Mouse (Mus musculus) liver, embryonic 13.5 days (tissue): Measurements from ENCODE around the gene Aptx. TPM values are rescaled to one million over a fixed set of nuclear protein-coding genes. Genes with fewer than 3 reads are reported as not detected.

Experiments
- ATAC-seq: fragments of 200-750 bp; cut with Nextera tagmentation; 2 replicates; pipeline ENCODE4 v1.8.0; 2017; ENCODE audit warnings: low read depth, mild to moderate bottlenecking, moderate number of reproducible peaks, moderate library complexity
- DNase-seq: peaks from one replicate; pipeline ENCODE4 v3.0.0; 2022
- H3K27ac ChIP-seq: fragments of 300-500 bp; sonication (generic); 2 replicates; pipeline ENCODE4 v1.5.1; 2015; ENCODE audit warnings: moderate library complexity, mild to moderate bottlenecking, inconsistent platforms
- H3K27me3 ChIP-seq: fragments of 300-500 bp; sonication (generic); 2 replicates; pipeline ENCODE4 v1.6.1; 2015; ENCODE audit warnings: mild to moderate bottlenecking, inconsistent platforms
- H3K36me3 ChIP-seq: fragments of 300-500 bp; sonication (generic); 2 replicates; pipeline ENCODE4 v1.6.1; 2015; ENCODE audit warnings: mild to moderate bottlenecking, inconsistent platforms
- H3K4me1 ChIP-seq: fragments of 300-500 bp; sonication (generic); replicated peaks from 2 replicates; pipeline ENCODE4 v1.6.1; 2015; ENCODE audit warnings: inconsistent platforms
- H3K4me2 ChIP-seq: fragments of 300-500 bp; sonication (generic); 2 replicates; pipeline ENCODE4 v1.6.1; 2015; ENCODE audit warnings: inconsistent platforms, mild to moderate bottlenecking, moderate library complexity
- H3K4me3 ChIP-seq: fragments of 300-500 bp; sonication (generic); replicated peaks from 2 replicates; pipeline ENCODE4 v1.5.1; 2015; ENCODE audit warnings: mild to moderate bottlenecking, inconsistent platforms
- H3K9ac ChIP-seq: fragments of 300-500 bp; sonication (generic); 2 replicates; pipeline ENCODE4 v1.6.1; 2015; ENCODE audit warnings: mild to moderate bottlenecking, inconsistent platforms
- H3K9me3 ChIP-seq: fragments of 300-500 bp; sonication (generic); replicated peaks from 2 replicates; pipeline ENCODE4 v1.6.1; 2016; ENCODE audit warnings: inconsistent platforms
- WGBS: fragments of 180-500 bp; shearing (Covaris S2); methylation state at CpG from one replicate; pipeline ENCODE4 v1.1.7; 2015; ENCODE audit not compliant: insufficient replicate concordance; 5-methylcytosine and 5-hydroxymethylcytosine counted together
- polyA plus RNA-seq: library from polyadenylated mRNA; unstranded; fragments of >200 nt; fragmentation: Nextera tagmentation; extraction: Ambion mirVana; gene quantifications from 2 replicates; pipeline ENCODE4 v1.2.1, GENCODE M21; 2015

Gene Aptx
- polyA plus RNA-seq, 1 experiment from 2014 or later, result 11.8 TPM

DNA sequence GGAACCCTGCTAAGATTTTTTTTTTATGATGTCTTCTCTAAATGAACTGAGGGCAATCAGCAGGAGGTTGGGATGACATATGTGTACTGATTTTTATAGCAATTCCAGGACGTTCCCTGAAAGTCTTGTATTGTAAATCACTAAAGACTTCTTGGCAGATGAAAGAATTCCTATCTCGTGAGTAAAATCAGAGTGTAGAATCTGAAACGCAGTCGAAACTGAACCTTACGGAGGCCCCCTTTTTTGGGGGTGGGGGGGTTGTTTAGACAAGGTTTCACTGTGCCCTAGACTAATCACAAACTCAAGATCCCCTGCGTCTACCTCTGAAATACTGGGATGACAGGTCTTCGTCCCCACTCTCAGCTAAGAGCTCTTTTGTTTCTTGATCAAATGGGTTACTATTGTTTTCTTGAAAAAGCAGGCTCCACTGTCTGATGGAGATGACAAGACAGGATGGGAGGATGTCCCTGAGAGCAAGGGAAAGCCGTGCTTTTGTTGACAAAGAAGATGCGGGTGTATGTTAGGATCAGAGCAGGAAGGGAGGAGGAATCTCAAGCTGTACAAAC lies 799 bp upstream of the Aptx start:
- peak overlapping the region; percentile 70 for H3K4me3 ChIP-seq
- peak overlapping the region; percentile 83 for H3K27ac ChIP-seq
- peaks cover 47% of the 10 kb centered on the region for H3K4me1 ChIP-seq
- no peaks in the 10 kb centered on the region for H3K27me3 ChIP-seq
- H3K4me2 ChIP-seq, result peak overlapping the region; percentile 79
- 41% methylated on average over 9 of the region's 9 CpGs for WGBS
- no peaks in the 10 kb centered on the region for H3K9me3 ChIP-seq
- peak overlapping the region; percentile 69 for H3K9ac ChIP-seq
- no peak for ATAC-seq
- no peaks in the 10 kb centered on the region for H3K36me3 ChIP-seq
- no peak for DNase-seq

DNA sequence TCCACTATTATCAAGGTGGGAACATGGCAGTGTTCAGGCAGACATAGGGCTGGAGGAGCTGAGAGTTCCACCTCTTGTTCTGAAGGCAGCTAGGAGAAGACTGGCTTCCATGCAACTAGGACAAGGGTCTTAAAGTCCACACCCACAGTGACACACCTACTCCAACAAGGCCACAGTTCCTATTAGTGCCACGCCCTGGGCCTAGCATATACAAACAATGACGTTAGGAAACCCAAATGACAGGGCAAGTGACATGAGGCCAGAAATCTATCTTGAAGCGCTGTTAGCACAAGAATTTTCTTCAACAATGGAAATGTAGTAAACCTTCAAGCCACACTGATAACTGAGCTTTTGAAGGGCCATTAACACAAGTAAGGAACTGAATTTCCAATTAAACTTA lies 1.2 kb downstream of the Aptx start:
- Histone ChIP-seq H3K27ac (peak overlapping the region; percentile 83), H3K4me3 (peak overlapping the region; percentile 70), H3K4me2 (peak overlapping the region; percentile 79), H3K27me3 (no peaks in the 10 kb centered on the region), H3K9ac (peak overlapping the region; percentile 69; the same call in 1 of the 2 replicates), H3K9me3 (no peaks in the 10 kb centered on the region), H3K36me3 (no peaks in the 10 kb centered on the region), H3K4me1 (peaks cover 47% of the 10 kb centered on the region)
- DNase-seq, result no peak
- ATAC-seq, result no peak
- 53% methylated on average over 3 of the region's 3 CpGs for WGBS

DNA sequence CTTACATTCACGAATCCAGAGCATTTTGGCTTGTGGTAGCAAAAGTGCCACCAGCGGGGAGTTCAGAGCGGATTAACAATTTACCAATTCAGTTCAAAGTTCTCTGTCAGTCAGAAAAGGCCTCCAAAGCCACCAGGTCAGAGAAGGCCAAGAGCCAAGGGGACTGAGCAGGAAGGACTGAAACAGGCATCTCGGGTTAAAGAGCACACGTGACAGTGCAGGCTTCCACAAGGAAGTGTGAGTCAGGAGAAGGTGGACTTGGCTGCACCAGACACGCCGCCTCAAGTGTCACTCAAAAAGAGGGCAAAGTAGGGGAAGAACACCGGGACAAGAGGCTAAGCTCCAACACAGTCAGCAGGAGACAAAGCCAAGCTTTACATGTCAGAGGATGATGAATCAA lies 2.8 kb downstream of the Aptx start:
- ATAC-seq (no peak), DNase-seq (no peak)
- H3K4me2 ChIP-seq, result no peak overlapping the region
- no peaks in the 10 kb centered on the region for H3K27me3 ChIP-seq
- no peak overlapping the region for H3K9ac ChIP-seq
- H3K4me3 ChIP-seq, result no peak overlapping the region
- peaks cover 47% of the 10 kb centered on the region for H3K4me1 ChIP-seq
- H3K36me3 ChIP-seq, result peaks cover 5% of the 10 kb centered on the region; the same call in 1 of the 2 replicates
- no peaks in the 10 kb centered on the region for H3K9me3 ChIP-seq
- WGBS, result 57% methylated on average over 8 of the region's 8 CpGs
- H3K27ac ChIP-seq, result peak overlapping the region; percentile 66

DNA sequence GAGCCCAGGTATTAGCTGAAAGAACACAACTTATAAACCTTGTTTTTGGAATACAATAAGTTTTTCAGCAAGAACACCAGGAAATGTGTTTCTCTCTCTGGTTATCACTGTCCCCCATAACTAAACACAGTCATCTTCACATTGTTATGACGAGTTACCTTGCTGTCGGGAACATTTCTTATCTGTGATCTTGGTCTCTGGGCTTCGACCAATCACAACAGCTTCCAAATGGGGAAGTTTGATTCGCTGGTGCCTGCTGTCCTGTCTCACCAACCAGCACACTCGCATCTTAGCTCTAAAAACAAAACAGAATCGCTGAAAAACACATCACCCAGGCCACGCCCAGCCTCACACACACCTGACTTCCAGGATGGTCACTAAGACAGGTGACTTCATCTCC lies 5.9 kb downstream of the Aptx start:
- Histone ChIP-seq H3K4me1 (peaks cover 26% of the 10 kb centered on the region), H3K9me3 (no peaks in the 10 kb centered on the region), H3K4me2 (no peak overlapping the region), H3K9ac (no peak overlapping the region), H3K36me3 (peaks cover 32% of the 10 kb centered on the region), H3K27me3 (no peaks in the 10 kb centered on the region), H3K4me3 (no peak overlapping the region), H3K27ac (no peak overlapping the region)
- WGBS, result 47% methylated on average over 7 of the region's 7 CpGs
- DNase-seq (no peak), ATAC-seq (no peak)

DNA sequence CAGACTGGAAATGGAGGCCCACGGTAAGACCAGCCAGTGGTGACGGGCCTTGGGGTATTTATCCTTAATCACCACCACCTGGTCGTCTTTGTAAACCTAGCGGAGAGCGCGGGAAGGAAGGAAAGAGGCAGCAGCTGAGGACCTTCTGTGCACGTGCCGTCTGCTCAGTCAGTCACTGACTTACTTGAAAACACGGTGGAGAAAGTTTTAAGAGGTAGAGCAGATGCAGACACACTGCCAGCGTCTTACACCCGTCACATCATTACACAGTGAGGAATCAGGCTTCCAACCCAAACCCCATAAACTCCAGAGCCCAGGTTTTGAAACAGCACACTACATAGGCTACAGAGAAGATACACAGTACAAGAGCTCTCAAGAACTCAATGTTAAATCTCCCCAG lies 11.9 kb downstream of the Aptx start:
- Histone ChIP-seq H3K9ac (no peak overlapping the region), H3K27ac (no peak overlapping the region), H3K27me3 (no peaks in the 10 kb centered on the region), H3K4me2 (no peak overlapping the region), H3K4me3 (no peak overlapping the region), H3K36me3 (peaks cover 64% of the 10 kb centered on the region), H3K9me3 (no peaks in the 10 kb centered on the region), H3K4me1 (no peaks in the 10 kb centered on the region)
- WGBS, result 84% methylated on average over 11 of the region's 11 CpGs
- no peak for ATAC-seq
- DNase-seq, result no peak

DNA sequence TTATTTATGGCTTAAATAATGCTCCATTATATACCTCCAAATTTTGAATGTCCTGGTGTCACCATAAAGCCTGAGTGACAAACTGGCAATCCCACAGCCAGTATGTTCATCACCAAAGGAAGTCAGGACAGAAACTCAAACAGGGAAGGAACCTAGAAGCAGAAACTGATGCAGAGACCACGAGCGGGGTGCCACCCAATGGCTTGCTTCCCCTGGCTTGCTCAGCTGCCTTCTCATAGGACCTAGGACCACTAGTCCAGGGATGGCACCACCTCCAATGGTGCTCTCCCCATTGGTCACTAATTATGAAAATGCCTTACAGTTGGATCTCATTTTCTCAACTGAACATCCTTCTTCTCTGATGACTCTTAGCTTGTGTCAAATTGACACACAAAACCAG lies 19.7 kb downstream of the Aptx start:
- Histone ChIP-seq H3K27ac (no peak overlapping the region), H3K4me2 (no peak overlapping the region), H3K27me3 (no peaks in the 10 kb centered on the region), H3K36me3 (peaks cover 19% of the 10 kb centered on the region), H3K9me3 (no peaks in the 10 kb centered on the region), H3K4me1 (no peaks in the 10 kb centered on the region), H3K4me3 (no peak overlapping the region), H3K9ac (no peak overlapping the region)
- WGBS, result 53% methylated on average over 2 of the region's 2 CpGs
- no peak for DNase-seq
- no peak for ATAC-seq

DNA sequence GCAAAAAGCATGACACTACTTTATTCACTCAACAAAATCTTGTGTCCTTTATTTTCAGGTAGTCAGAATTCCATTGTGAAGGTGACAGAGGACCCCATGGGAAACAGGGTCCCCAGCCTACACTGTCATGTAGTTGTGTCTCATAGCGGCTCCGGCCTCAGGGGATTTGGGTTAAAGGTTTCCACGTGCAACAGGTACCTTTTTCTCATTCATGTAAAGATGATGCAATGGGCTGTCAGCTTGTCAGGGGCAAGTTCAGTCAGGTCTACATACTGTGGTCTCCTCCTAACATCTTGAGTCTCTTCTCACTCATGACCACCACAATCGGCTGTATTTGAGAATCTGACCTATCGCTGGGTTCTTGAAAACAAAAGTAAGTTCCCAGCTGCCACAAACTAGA lies 20.6 kb downstream of the Aptx start:
- Histone ChIP-seq H3K9me3 (no peaks in the 10 kb centered on the region), H3K4me3 (no peak overlapping the region), H3K27me3 (no peaks in the 10 kb centered on the region), H3K36me3 (peaks cover 15% of the 10 kb centered on the region), H3K4me1 (no peaks in the 10 kb centered on the region), H3K9ac (no peak overlapping the region), H3K4me2 (no peak overlapping the region), H3K27ac (no peak overlapping the region)
- 86% methylated on average over 5 of the region's 5 CpGs for WGBS
- ATAC-seq (no peak), DNase-seq (no peak)

DNA sequence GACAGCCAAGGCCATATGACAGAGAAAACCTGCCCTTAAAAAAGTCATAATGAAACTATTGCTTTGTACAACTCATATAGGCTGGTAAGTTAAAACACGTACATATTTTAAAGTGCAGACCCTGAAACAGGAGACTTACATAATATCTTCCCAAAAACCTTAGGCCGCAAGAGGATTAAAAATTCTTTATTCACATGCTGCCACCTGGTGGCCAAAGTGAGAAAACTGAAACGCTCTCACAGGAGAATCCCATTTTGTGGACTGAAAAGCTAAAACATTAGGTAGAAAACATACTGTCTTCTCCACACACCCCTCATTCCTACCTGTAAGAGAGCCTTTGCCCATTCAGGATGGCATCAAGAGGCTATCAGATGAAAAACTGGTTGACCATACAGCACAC lies 21.1 kb downstream of the Aptx start:
- no peaks in the 10 kb centered on the region for H3K27me3 ChIP-seq
- 25% methylated on average over 3 of the region's 3 CpGs for WGBS
- H3K9me3 ChIP-seq, result no peaks in the 10 kb centered on the region
- DNase-seq (no peak), ATAC-seq (no peak)
- no peak overlapping the region for H3K9ac ChIP-seq
- no peak overlapping the region for H3K4me2 ChIP-seq
- H3K4me3 ChIP-seq, result no peak overlapping the region
- no peak overlapping the region for H3K27ac ChIP-seq
- H3K36me3 ChIP-seq, result peaks cover 12% of the 10 kb centered on the region
- no peaks in the 10 kb centered on the region for H3K4me1 ChIP-seq

DNA sequence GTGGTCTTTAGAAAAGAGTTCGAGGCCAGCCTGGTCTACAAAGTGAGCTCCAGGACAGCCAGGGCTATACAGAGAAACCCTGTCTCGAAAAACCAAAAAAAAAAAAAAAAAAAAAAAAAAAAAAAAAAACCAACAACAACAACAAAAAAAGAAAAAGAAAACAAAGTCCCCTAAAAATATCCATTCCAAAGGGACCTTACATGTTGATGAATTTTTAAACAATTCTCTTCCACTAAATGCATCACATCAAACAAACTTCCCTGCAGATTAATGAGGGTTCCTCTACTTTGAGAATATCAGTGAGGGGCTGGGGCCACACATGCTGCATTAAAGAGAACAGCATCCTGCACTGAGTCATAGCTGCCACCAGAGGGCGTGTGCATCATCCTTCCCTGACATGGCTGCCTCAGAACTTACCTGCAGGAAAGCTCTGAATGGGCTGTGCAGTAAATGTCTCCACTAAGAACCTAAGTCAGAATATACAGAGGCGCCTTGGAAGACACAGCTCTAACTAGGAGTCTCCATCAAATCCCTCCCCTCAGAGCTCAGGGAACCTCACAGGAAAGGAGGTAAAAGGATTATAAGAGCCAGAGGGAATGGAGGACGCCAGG lies 22.6 kb downstream of the Aptx start:
- no peak overlapping the region for H3K4me3 ChIP-seq
- 0 out of 2 replicates have a peak, but pooled peaks cover 4% of the 10 kb centered on the region for H3K27me3 ChIP-seq
- no peaks in the 10 kb centered on the region for H3K9me3 ChIP-seq
- no peak overlapping the region for H3K4me2 ChIP-seq
- no peak overlapping the region for H3K9ac ChIP-seq
- ATAC-seq, result no peak
- H3K4me1 ChIP-seq, result 0 out of 2 replicates have a peak, but pooled peaks cover 4% of the 10 kb centered on the region
- 35% methylated on average over 5 of the region's 5 CpGs for WGBS
- H3K27ac ChIP-seq, result no peak overlapping the region
- H3K36me3 ChIP-seq, result no peaks in the 10 kb centered on the region; the same call in 1 of the 2 replicates
- DNase-seq, result peak; percentile 22

DNA sequence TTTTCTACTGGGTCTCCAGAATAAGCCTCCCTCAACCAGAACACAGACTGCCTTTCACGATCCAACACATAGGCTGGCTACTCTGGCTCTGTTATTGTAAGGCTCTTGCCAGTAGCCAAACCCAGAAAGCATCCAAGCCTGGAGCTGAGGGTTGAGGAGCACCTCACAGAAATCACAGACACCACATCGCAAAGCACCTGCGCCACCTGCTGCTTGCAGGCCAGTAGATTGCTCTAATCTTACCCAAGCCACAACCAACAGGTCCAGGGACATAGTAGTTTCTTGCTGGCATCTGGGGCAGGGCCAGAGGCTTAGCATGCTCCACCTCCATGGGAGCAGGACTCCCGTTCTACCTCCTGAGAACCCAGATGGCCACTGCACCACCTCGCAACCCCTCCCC lies 25.9 kb downstream of the Aptx start:
- Histone ChIP-seq H3K4me2 (no peak overlapping the region), H3K9me3 (no peaks in the 10 kb centered on the region), H3K4me3 (no peak overlapping the region), H3K36me3 (no peaks in the 10 kb centered on the region), H3K27me3 (0 out of 2 replicates have a peak, but pooled peaks cover 4% of the 10 kb centered on the region), H3K9ac (no peak overlapping the region), H3K27ac (no peak overlapping the region), H3K4me1 (0 out of 2 replicates have a peak, but pooled peaks cover 4% of the 10 kb centered on the region)
- no peak for DNase-seq
- ATAC-seq, result no peak
- WGBS, result 30% methylated on average over 5 of the region's 5 CpGs

DNA sequence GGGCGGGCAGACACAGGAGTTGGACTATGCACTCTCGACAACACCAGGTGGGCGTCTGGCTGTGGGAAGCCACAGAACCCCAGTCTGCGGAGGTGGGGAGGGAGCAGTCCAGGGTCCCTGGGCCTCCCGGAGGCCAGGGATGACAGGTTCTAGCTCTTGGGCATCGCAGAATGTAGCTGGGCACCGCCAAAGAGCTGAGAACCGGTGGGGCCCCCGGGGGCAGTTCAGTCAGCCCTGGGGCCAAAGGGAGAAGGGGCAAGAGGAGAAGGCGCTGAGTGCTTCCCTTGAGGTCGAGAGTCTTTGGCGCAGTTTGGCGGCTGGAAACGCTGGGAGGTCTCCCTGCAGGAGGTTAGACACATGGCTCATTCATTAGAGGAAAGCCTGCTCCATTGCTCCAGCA lies 26.7 kb downstream of the Aptx start:
- WGBS, result 16% methylated on average over 14 of the region's 14 CpGs
- H3K4me1 ChIP-seq, result 0 out of 2 replicates have a peak, but pooled peaks cover 4% of the 10 kb centered on the region
- ATAC-seq, result peak; percentile 43; the same call in 1 of the 2 replicates
- H3K4me3 ChIP-seq, result no peak overlapping the region
- no peak overlapping the region for H3K27ac ChIP-seq
- no peaks in the 10 kb centered on the region for H3K36me3 ChIP-seq
- H3K27me3 ChIP-seq, result 0 out of 2 replicates have a peak, but pooled peaks cover 4% of the 10 kb centered on the region
- no peak for DNase-seq
- H3K9me3 ChIP-seq, result no peaks in the 10 kb centered on the region
- H3K9ac ChIP-seq, result no peak overlapping the region
- 0 out of 2 replicates have a peak overlapping the region, but pooled peaks have one; percentile 4 for H3K4me2 ChIP-seq

DNA sequence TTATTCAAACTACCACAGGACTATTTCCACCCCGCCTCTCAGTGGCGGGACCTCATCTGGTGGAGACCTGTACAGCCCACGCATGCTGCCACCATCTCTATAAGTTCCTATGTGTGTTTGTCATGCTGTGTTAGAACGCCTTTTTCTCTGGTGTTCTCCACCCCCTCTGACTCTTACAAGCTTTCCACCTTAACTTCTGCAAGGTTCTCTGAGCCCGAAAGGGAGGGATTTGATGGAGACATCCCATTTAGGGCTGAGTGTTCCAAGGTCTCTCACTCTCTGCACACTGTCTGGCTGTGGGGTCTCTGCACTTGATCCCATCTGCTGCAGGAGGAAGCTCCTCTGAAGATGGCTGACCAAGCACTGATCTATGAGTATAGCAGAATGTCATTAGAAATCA lies 29.5 kb downstream of the Aptx start:
- H3K27me3 ChIP-seq, result 0 out of 2 replicates have a peak, but pooled peaks cover 4% of the 10 kb centered on the region
- 0 out of 2 replicates have a peak, but pooled peaks cover 4% of the 10 kb centered on the region for H3K4me1 ChIP-seq
- no peaks in the 10 kb centered on the region for H3K9me3 ChIP-seq
- WGBS, result 68% methylated on average over 5 of the region's 5 CpGs
- H3K4me2 ChIP-seq, result no peak overlapping the region
- DNase-seq (no peak), ATAC-seq (no peak)
- no peaks in the 10 kb centered on the region for H3K36me3 ChIP-seq
- no peak overlapping the region for H3K9ac ChIP-seq
- H3K4me3 ChIP-seq, result no peak overlapping the region
- no peak overlapping the region for H3K27ac ChIP-seq
